Mouse (Mus musculus) gastrocnemius, adult 2 months (tissue): ENCODE results near the gene Ncln. TPM values are rescaled to one million over a fixed set of nuclear protein-coding genes. Genes with fewer than 3 reads are reported as not detected.

ENCODE experiments used
- DNase-seq: peaks from one replicate; pipeline ENCODE4 v3.0.0; 2022
- H3K27ac ChIP-seq: fragments of 200-600 bp; 2 replicates; pipeline ENCODE4 v1.8.1; 2022; ENCODE audit warnings: mild to moderate bottlenecking
- H3K4me3 ChIP-seq: fragments of 200-600 bp; 2 replicates; pipeline ENCODE4 v1.8.1; 2022; ENCODE audit warnings: mild to moderate bottlenecking, moderate library complexity
- CTCF ChIP-seq: fragments of 200-600 bp; IDR thresholded peaks from 2 replicates; pipeline ENCODE4 v1.8.1; 2022; ENCODE audit warnings: antibody characterized with exemption, mild to moderate bottlenecking, moderate library complexity
- intact Hi-C: fragments of 180-260 bp; cut with DNase I; formaldehyde crosslinking; loops from one replicate; pipeline ENCODE4 v1.15.1; 2025
- total RNA-seq, 2 experiments: library from RNA; stranded (reverse); gene quantifications; 2 replicates each; pipeline ENCODE4 v1.2.3; 2021

The Ncln gene
- total RNA-seq, 2 experiments from 2014 or later = 38.3 to 44.8 TPM

DNA sequence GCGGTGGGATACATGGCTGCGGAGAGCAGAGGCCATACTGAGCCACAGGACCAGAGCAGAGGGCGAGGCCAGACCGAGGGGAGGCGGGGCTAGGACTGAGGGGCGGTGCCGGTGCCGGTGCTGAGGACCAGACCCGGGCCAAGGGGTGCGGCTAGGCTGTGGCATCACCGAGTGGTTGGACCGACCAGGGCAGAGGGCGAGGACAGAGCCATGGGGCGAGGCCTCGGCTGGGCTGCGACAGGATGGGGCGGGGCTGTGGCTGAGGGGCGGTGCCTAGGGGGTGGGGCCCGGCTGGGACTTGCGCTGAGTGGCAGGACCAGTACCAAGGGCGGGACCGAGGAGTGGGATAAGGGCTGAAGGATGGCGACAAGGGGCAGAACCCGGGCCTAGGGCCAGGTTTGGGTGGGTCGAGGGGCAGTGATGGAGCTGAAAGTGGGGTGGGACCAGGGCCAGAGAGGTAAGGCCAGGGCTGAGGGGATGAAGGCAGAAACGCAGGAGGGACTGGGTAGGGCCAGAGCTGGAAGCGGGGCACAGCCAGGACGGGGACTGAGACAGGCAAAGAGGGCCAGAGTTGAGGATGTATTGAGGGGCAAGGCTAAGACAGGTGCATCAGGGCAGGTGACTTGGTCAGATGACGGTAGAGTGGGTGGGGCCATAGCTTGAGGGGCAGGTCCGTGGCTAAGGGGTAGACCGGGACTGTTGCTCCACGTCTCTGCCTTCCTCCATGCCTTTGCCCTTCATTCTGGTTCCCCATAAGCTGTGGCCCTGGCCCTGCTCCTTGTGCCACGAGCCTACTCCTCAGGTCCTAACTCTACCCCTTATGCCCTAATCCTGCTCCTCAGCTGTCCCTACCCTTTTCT lies 31.6 kb downstream of the Ncln start:
- H3K4me3 ChIP-seq = peak overlapping the region; percentile 57
- peak; percentile 73 for DNase-seq
- TF ChIP-seq CTCF = no peak

DNA sequence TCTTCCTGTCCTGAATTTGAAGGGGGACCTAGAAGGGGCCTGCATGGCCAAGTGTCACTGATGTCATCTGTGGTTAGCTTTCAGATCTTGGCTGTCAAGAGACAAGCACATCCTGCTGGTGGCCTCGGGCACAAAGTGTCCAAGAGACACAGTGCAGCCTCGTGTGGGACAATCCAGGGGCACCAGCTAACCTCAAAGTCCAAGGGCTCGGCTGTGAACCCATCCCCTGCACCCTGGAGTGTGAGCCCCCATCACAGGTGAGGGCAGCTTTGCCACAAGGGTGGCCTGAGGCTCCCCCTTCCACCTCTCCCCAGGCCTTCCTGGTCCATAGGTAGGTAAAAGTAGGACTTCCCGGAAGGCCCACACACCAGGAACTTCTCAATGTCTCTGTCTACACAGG lies 32.7 kb downstream of the Ncln start:
- no peak for TF ChIP-seq CTCF
- no peak overlapping the region for H3K4me3 ChIP-seq
- peak; percentile 18 for DNase-seq
- H3K27ac ChIP-seq = no peak overlapping the region
- intact Hi-C loops = no loop called here

More for the DNA sequence above, 31.6 kb downstream of the Ncln start:
- intact Hi-C loops = no loop called here
- H3K27ac ChIP-seq = no peak overlapping the region

GRCm38 (mm10) chr10:81462917-81463316 lies 33.3 kb downstream of the Ncln start:
- peak; percentile 11 for DNase-seq
- intact Hi-C loops = no loop called here
- no peak for TF ChIP-seq CTCF
- H3K4me3 ChIP-seq = no peak overlapping the region
- no peak overlapping the region for H3K27ac ChIP-seq

- peak; percentile 14 for DNase-seq
- Histone ChIP-seq H3K4me3 (no peak overlapping the region), H3K27ac (no peak overlapping the region)
- no peak for TF ChIP-seq CTCF
- intact Hi-C loops = no loop called here
Measured at GRCm38 (mm10) chr10:81462415-81462804, 33.8 kb downstream of the Ncln start.

DNA sequence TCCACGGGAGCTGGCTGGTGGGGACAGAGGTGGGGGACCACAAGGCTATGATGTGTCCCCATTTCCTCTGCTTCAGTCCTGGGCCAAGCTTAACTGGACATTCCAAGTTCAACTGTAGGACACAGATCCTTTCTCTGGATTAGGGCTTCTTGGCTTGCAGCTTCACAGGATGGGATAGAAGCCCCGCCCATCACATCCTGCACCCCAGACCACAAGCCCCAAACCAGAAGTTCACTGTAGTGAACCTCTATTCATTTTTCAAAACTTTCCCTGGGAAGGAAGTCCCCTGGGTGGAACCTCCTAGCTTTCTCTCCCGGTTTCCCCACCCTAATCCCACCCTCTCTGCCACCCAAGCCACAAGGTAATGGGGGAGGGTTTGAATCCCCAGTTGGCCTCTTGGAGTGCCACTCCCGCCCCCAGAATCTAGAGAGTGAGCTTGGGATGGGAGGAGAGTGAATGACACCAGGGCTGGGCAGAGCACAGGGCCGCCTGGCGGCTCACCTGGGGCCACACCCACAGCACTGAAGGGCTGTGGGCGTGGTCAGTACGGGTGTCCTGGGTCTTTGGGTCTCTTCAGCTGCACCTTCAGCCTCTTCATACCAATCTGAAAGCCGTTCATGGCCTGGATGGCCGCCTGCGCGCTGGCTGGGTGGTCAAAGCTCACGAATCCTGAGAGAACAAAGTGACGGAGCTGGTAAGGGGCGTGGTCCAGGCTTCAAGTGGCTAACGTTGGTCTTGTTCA lies 34.3 kb downstream of the Ncln start:
- intact Hi-C loops = no loop called here
- peak; percentile 13 for DNase-seq
- Histone ChIP-seq H3K4me3 (no peak overlapping the region), H3K27ac (no peak overlapping the region)
- TF ChIP-seq CTCF = no peak

GRCm38 (mm10) chr10:81460951-81461350 lies 35.2 kb downstream of the Ncln start:
- H3K27ac ChIP-seq = no peak overlapping the region
- no peak for TF ChIP-seq CTCF
- DNase-seq = no peak
- no peak overlapping the region for H3K4me3 ChIP-seq
- intact Hi-C loops = no loop called here

DNA sequence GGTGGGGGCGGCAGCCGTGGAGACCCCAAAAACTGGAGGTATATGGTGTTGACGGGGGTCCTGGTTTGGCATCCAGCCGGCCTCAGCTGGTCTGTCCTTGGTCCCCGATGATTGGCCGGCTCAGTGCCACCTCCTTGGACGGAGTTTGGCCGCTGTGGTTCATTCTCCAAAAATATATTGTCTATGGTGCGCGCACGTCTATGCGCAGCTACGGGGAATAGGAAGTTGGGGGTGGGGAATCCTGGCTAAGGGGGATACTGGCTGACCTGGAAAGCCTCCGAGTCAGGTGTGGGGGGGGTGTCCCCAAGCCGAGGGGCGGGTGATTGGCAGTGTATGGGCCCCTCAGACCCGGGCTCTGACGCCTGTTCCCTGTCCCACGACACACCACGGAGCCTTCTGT lies 35.7 kb downstream of the Ncln start:
- no peak for DNase-seq
- Histone ChIP-seq H3K4me3 (no peak overlapping the region), H3K27ac (no peak overlapping the region)
- TF ChIP-seq CTCF = no peak
- intact Hi-C loops = no loop called here

DNA sequence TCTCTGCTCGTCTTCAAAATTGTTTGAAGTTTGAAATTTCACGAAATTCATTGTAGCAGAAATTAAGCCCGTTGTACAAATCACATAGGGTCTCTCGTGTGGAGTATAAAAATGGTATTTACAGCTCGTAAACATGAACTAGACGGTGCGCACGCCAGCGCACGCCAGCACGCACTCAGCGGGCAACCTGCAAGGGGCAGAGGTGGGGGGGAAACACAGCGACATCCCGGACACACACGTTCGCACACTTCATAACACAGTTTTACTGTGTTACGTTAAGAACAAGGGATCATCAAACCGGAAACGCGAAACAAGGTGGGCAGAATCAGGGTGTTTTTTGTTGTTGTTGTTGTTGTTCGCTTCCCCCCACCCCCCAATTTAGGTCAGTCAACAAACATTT lies 36.8 kb downstream of the Ncln start:
- intact Hi-C loops = no loop called here
- H3K4me3 ChIP-seq = no peak overlapping the region
- no peak for DNase-seq
- TF ChIP-seq CTCF = no peak
- no peak overlapping the region for H3K27ac ChIP-seq

- intact Hi-C loops = no loop called here
- H3K27ac ChIP-seq = no peak overlapping the region
Measured at GRCm38 (mm10) chr10:81458267-81458666, 37.9 kb downstream of the Ncln start.

DNA sequence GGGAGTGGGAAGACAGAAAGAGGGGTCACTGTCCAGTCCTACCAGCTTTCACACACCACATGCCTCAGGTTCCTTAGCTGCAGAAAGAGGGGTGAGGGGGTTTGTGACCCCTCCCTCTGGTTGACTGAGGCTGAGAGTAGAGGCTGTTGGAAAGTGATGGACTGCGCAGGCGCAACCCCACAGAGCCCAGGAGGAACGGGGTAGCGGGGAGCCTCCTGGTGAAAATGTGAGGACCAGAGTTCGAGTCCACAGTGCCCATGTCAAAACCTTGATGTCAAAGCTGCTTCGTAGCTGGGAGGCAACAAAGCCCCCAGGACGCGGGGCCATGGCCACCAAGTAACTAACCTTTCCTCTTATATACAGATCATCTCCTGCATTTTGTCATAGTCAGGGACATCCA lies 38.6 kb downstream of the Ncln start:
- DNase-seq = no peak
- Histone ChIP-seq H3K4me3 (no peak overlapping the region), H3K27ac (no peak overlapping the region)
- intact Hi-C loops = no loop called here
- no peak for TF ChIP-seq CTCF

More at GRCm38 (mm10) chr10:81458267-81458666, 37.9 kb downstream of the Ncln start:
- no peak for TF ChIP-seq CTCF
- no peak for DNase-seq
- H3K4me3 ChIP-seq = no peak overlapping the region

DNA sequence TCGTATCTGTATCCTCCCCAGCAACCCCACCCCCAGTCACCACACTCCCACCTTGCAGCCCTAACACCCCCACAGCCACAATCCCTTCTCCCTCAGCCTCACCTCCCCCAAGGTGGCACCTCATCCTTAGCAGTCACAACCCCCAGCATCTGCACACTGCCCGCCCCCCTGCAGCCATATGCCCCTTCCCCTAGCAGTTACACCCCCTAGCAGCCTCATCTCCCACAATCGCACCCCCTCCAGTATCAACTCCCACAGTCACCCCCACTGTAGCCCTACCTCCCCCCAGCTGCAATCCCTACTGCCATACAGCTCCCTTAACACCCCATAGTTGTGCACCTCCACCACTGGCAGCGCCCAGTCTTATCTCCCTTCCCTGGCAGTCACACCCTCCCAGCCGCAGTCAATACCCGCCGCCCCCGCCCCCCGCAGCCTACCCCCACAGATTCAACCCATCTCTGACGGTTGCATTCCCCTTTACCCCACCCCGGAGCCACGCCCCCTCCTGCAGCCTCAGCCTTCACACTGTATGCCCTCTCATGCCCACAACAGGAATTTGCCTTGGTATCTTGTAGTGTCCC lies 39.1 kb downstream of the Ncln start:
- intact Hi-C loops = no loop called here
- no peak for TF ChIP-seq CTCF
- no peak for DNase-seq

DNA sequence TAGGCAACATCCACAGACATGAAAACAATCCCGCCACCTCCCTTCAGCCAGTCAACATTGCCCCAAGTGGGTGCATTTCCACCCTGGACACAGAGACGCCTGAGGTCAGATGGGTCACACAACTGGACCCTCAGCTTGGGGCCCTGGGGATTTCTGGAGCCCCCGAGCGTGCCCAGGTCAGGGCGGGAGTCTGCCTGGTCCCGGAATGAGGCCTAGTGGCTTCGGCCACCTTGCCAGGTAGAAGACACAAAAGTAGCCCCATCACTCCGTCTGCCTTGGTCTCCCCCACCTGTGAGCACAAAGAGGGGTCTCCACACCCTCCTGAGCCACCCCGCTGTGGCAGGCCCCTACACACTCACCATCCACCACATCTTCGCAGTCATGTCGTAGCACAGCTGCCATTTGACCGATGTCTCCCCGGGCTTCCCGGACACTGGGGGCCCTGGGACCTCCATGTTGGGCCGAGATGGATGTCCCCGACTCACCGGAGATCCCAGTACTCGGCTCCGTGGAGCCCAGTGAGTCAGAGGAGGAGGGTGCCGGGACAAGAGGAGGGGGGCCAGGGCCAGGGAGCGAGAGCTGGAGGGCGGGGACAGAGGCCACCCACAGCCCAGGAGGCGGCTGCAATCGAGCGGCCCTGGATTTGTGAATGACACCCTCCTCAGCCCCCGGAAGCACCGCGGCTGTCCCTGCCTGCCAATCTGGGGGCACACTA lies 40.9 kb downstream of the Ncln start, which contains the start of gene Nfic:
Gene Nfic (minus strand): TSS at position 455 of the 715 bp plus-strand sequence.
- intact Hi-C loops = no loop called here
- Histone ChIP-seq H3K27ac (no peak within 1 kb of the TSS), H3K4me3 (no peak within 1 kb of the TSS)
- DNase-seq = no peak
- TF ChIP-seq CTCF = no peak

More for the DNA sequence above, 39.1 kb downstream of the Ncln start:
- H3K27ac ChIP-seq = no peak overlapping the region
- no peak overlapping the region for H3K4me3 ChIP-seq
